Mouse (Mus musculus): ENCODE data around the gene Spock2. TPM values are rescaled to one million over a fixed set of nuclear protein-coding genes. Genes with fewer than 3 reads are reported as not detected.

Gene Spock2
- polyA plus RNA-seq, 1 experiment from 2014 or later, result 20.4 TPM

DNA sequence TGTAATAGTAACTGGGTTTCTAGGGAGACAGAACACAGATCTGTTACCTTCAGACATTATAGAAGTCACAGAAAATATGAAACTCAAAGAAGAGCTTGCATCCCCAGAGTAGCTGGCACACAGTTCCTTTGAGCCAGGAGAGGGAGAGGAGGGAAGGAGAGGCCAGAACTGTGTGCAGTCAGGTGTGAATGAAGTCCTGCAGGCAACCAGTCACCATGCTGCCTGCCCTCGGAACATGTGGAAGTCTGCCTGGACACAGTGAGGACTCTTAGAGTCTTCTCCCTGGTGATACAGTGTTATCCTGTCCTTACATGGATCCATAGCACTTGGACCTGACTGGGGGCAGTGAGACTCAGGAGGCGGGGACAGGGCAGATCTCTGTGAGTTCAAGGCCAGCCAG, 13.7 kb upstream of the Spock2 start:
- Histone ChIP-seq H3K27ac (no peak overlapping the region), H3K4me1 (replicated peaks) (peaks cover 12% of the 10 kb centered on the region; the same call in 1 of the 2 replicates), H3K27me3 (ENCODE audit: insufficient read depth, poor library complexity, severe bottlenecking) (peaks cover 3% of the 10 kb centered on the region; the same call in 1 of the 2 replicates), H3K36me3 (no peaks in the 10 kb centered on the region), H3K4me3 (no peak overlapping the region), H3K9me3 (no peaks in the 10 kb centered on the region)
- 70% methylated on average over 2 of the region's 2 CpGs for WGBS
- DNase-seq (ENCODE audit: low spot score), result no peak

DNA sequence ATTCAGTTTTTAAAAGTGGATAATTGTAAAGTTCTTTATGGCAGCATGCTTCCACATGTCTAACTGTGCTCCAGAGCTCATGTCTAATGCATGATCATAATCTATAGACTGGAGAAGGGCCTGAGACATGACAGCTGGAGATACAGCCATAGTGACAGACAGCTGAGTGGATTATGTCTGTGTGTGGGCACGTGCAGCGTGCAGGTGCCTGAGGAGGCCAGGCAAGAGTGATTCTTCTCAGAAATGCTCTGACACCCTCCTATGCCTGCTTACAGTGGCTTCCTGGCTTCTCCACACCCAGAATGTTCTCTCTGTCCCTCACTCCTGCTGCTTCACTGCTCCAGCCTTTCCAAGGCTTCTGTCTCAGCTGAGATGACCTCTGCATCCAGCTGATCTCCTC, 12.3 kb upstream of the Spock2 start:
- Histone ChIP-seq H3K4me1 (replicated peaks) (peaks cover 12% of the 10 kb centered on the region; the same call in 1 of the 2 replicates), H3K4me3 (no peak overlapping the region), H3K36me3 (0 out of 2 replicates have a peak, but pooled peaks cover 6% of the 10 kb centered on the region), H3K9me3 (no peaks in the 10 kb centered on the region), H3K27ac (no peak overlapping the region), H3K27me3 (ENCODE audit: insufficient read depth, poor library complexity, severe bottlenecking) (peaks cover 3% of the 10 kb centered on the region; the same call in 1 of the 2 replicates)
- whole genome bisulfite sequencing, result 84% methylated on average over 2 of the region's 2 CpGs
- no peak for DNase-seq (ENCODE audit: low spot score)

DNA sequence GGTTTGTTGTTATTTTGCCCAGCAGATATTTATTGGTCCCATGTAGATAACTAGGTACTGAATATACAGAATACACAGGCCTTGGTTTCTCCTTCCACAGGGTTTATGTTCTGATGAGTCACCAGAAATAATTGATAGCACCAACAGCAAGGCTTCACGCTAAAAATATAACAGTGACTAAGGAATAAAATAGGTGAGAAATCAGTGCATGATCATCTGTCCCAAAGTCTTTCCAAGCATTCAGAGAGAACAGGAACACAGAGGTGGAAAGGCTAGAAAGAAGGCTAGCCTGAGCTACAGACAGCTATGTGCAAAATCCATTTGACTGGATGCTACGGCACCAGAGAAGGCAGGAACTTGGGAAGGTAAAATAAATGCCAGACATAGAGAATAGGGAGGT, 10.5 kb upstream of the Spock2 start:
- H3K27ac ChIP-seq, result no peak overlapping the region
- H3K27me3 ChIP-seq (ENCODE audit: insufficient read depth, poor library complexity, severe bottlenecking), result peaks cover 3% of the 10 kb centered on the region; the same call in 1 of the 2 replicates
- no peak overlapping the region for H3K4me3 ChIP-seq
- WGBS, result 98% methylated on average over 2 of the region's 2 CpGs
- peaks cover 12% of the 10 kb centered on the region; the same call in 1 of the 2 replicates for H3K4me1 ChIP-seq (replicated peaks)
- H3K9me3 ChIP-seq, result no peaks in the 10 kb centered on the region
- H3K36me3 ChIP-seq, result 0 out of 2 replicates have a peak, but pooled peaks cover 8% of the 10 kb centered on the region
- DNase-seq (ENCODE audit: low spot score), result no peak

DNA sequence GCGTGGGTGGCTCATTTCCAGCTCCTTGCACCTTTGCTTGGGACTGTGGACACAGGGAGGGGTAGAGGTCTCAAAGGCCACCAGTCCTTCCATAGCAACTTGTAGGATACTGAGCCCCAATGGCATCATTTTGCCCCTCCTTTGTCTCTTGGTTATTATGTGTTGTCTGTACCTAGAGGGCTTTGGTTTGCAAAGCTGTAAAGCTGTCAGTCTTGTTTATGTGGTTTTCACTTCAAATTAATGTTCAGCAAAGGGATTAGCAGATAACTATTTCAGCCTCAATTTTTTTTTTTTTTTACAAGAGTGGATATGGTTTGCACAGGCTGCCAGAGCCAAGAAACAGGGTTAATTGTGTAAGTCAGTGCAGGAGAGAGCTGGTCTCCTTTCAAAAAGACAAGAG, 9.7 kb upstream of the Spock2 start:
- DNase-seq (ENCODE audit: low spot score), result no peak
- Histone ChIP-seq H3K27ac (no peak overlapping the region), H3K27me3 (ENCODE audit: insufficient read depth, poor library complexity, severe bottlenecking) (peaks cover 3% of the 10 kb centered on the region; the same call in 1 of the 2 replicates), H3K9me3 (no peaks in the 10 kb centered on the region), H3K4me1 (replicated peaks) (peaks cover 8% of the 10 kb centered on the region; the same call in 1 of the 2 replicates), H3K36me3 (0 out of 2 replicates have a peak, but pooled peaks cover 8% of the 10 kb centered on the region), H3K4me3 (no peak overlapping the region)
- 67% methylated on average over 1 of the region's 1 CpGs for WGBS

DNA sequence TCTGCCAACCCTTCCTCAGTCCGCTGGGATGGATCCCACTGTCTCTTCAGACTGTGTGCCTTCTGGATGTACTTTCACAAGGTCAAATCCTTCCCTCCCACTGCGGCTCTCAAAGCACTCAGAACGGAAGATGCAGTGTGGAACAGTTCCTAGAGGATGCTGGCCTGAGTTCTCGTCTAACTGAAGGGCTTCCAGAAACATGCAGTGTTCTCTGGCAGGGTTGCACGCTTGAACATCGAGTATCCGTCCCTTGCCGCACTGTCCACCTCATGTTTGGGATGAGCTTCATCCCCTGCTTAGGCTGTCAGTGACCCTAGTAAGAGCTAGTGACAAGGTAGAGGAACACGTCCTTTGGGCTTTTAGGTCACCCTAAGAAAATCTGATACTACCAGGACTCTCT, 8.9 kb upstream of the Spock2 start:
- Histone ChIP-seq H3K27me3 (ENCODE audit: insufficient read depth, poor library complexity, severe bottlenecking) (peaks cover 3% of the 10 kb centered on the region; the same call in 1 of the 2 replicates), H3K36me3 (0 out of 2 replicates have a peak, but pooled peaks cover 8% of the 10 kb centered on the region), H3K4me1 (replicated peaks) (0 out of 2 replicates have a peak, but pooled peaks cover 5% of the 10 kb centered on the region), H3K9me3 (no peaks in the 10 kb centered on the region), H3K27ac (no peak overlapping the region), H3K4me3 (no peak overlapping the region)
- no peak for DNase-seq (ENCODE audit: low spot score)
- WGBS, result 89% methylated on average over 9 of the region's 9 CpGs

DNA sequence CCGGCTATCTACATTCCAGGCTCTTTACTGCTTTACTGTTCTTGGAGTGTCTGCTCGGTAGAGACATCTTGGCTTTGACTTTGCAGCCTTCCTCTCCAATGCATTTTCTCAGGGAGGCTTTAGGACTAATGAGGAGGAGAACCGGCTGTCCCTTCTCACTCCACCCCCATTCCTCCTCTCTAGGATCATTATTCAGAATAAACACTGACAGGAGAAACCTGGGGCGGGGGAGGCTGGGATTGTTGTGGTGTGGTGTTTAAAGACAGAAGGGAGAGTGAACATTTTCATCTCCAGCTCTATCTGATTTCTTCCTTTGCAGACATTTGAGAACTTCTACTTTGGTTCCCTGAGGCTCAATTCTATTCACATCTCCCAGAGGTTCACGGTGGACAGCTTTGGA, 8.2 kb upstream of the Spock2 start:
- peaks cover 3% of the 10 kb centered on the region; the same call in 1 of the 2 replicates for H3K27me3 ChIP-seq (ENCODE audit: insufficient read depth, poor library complexity, severe bottlenecking)
- WGBS, result 89% methylated on average over 5 of the region's 5 CpGs

DNA sequence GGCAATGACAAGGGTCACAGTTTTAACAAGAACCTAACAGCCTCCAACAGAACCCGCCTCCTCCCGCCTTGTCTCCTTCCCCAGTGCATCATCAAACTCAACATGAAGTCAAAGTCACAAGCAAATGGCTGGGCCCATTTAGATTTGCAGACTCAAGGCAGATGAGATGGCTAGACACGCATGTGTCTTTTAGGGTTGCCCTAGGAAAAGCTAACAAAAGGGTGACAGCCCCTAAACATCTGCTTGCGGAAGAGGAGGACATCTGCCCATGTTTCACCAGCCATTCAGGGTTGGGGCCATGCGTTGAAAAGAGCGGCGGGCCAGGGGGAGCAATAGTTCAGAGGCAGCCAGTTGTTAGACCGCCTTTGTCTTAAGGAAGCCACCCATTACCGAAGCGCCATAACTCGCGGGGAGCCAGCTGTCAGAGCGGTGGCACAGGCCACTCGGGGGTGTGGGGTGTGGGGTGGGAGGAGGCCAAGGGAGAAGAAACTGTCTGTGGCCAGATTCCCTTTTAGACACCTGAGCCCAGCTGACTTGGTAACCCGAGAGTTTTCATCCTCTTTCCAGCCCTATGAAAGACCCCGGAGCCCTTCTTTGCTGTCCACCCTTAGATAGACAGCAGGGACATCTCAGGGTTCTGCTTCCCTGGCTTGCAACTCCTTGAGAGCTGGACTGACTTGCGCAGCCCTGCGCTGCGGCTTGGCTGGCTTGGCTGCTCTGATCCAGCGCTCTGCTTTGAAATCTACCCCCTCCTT, 451 bp upstream of the Spock2 start:
- DNase-seq (ENCODE audit: low spot score), result peak; percentile 50
- peak overlapping the region; percentile 89 for H3K27ac ChIP-seq
- peaks cover 66% of the 10 kb centered on the region for H3K27me3 ChIP-seq (ENCODE audit: insufficient read depth, poor library complexity, severe bottlenecking)
- peak overlapping the region; percentile 71 for H3K4me3 ChIP-seq
- 12% methylated on average over 20 of the region's 20 CpGs for WGBS
- no peaks in the 10 kb centered on the region for H3K36me3 ChIP-seq
- H3K9me3 ChIP-seq, result no peaks in the 10 kb centered on the region
- peaks cover 49% of the 10 kb centered on the region for H3K4me1 ChIP-seq (replicated peaks)

More for the DNA sequence above, 8.2 kb upstream of the Spock2 start:
- Histone ChIP-seq H3K27ac (no peak overlapping the region), H3K4me1 (replicated peaks) (0 out of 2 replicates have a peak, but pooled peaks cover 5% of the 10 kb centered on the region), H3K4me3 (no peak overlapping the region), H3K9me3 (no peaks in the 10 kb centered on the region), H3K36me3 (0 out of 2 replicates have a peak, but pooled peaks cover 8% of the 10 kb centered on the region)
- DNase-seq (ENCODE audit: low spot score), result no peak

DNA sequence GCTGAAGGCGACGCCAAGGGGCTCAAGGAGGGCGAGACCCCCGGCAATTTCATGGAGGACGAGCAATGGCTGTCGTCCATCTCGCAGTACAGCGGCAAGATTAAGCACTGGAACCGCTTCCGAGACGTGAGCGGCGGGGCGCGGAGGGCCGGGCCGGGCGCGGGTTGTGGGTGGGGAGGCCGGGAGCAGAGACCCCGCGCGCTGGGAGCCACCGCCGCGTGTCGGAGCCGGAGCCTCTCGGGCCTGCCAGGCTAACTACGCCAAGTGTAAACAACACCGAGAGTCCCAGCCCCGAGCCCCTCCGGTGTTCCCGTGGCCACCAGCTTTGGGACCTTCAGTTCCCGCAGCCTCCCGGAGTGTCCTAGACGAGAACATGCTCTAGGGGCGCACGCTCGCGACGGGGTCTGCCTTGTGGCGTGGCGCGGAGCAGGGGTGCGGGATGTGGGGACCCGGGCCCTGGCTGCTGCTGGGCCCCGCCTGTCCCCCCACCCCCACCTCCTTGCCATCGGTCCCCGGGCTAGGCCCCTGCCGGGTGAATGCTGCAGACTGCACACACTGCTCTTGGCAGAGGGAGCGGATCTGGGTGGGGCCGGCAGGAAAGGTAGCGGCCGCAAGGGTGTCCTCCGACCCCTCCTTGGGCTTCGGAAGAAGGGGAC, 640 bp downstream of the Spock2 start:
- under 1% methylated on average over 57 of the region's 57 CpGs for WGBS
- Histone ChIP-seq H3K36me3 (no peaks in the 10 kb centered on the region), H3K4me1 (replicated peaks) (peaks cover 49% of the 10 kb centered on the region), H3K4me3 (peak overlapping the region; percentile 71), H3K27me3 (ENCODE audit: insufficient read depth, poor library complexity, severe bottlenecking) (peaks cover 75% of the 10 kb centered on the region), H3K27ac (peak overlapping the region; percentile 89), H3K9me3 (no peaks in the 10 kb centered on the region)
- peak; percentile 76 for DNase-seq (ENCODE audit: low spot score)

DNA sequence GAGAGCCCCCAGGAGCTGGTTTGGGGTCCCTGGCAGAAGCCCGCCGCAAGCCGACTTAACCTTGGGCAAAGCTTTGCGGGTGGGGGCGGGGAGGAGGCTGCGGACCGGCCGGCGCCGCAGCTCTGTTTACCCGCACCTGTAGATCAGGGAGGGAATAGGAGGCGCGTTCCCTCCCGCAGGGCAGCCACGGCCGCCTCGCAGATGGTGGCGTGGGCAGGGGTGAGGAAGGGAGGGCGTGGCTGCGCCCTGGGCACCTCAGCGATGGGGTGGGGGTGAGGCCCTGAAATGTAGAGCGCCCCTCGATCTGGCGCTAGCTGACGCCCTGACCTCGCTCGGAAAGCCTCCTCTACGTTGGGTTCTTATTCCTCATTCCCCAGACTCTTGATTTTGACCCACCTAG, 1.4 kb downstream of the Spock2 start:
- H3K36me3 ChIP-seq, result no peaks in the 10 kb centered on the region
- peak overlapping the region; percentile 71 for H3K4me3 ChIP-seq
- no peak for DNase-seq (ENCODE audit: low spot score)
- no peaks in the 10 kb centered on the region for H3K9me3 ChIP-seq
- peaks cover 49% of the 10 kb centered on the region for H3K4me1 ChIP-seq (replicated peaks)
- peak overlapping the region; percentile 89 for H3K27ac ChIP-seq
- WGBS, result under 1% methylated on average over 28 of the region's 28 CpGs
- H3K27me3 ChIP-seq (ENCODE audit: insufficient read depth, poor library complexity, severe bottlenecking), result peaks cover 75% of the 10 kb centered on the region

DNA sequence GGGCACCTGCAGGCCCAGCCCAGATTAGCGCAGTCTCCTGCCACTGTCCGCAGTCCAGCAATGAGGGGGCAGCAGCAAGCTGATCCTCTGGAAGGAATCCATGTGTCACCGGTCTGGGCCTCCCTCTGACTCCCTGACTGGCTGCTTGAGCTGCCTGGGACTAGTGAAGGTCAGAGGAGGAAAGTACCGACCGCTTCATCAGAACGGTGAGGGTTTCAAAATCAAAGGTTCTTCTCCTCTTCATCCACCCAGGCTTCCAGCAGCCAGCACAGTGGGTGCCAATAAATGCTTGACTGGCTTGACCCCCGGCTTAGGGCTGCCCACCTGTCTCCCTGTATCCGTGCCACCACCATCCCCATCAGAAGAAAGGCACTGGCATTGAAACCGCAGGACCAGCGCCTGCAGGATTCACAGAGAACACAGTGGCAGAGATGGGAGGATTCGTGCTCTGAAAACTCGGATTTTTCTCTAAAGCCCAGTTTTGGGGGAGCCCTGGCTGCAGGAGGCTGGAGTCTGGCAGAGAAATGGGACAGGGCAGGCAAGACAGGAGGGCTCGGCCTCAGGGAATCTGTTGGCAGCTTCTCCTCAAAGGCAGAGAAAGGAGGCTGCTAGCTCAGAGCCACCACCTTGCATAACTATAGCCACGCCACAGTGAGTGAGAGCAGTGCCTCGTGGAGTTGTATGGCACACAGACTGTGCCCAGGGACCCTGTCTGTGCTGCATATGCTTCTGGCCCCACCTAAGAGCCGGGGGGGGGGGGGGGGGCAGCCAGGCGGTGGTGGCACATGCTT, 2.5 kb downstream of the Spock2 start:
- H3K36me3 ChIP-seq, result no peaks in the 10 kb centered on the region
- DNase-seq (ENCODE audit: low spot score), result no peak
- H3K9me3 ChIP-seq, result no peaks in the 10 kb centered on the region
- peaks cover 75% of the 10 kb centered on the region for H3K27me3 ChIP-seq (ENCODE audit: insufficient read depth, poor library complexity, severe bottlenecking)
- peak overlapping the region; percentile 71; the same call in 1 of the 2 replicates for H3K4me3 ChIP-seq
- 34% methylated on average over 16 of the region's 17 CpGs for WGBS
- 0 out of 2 replicates have a peak overlapping the region, but pooled peaks have one; percentile 40 for H3K27ac ChIP-seq
- peaks cover 49% of the 10 kb centered on the region for H3K4me1 ChIP-seq (replicated peaks)

DNA sequence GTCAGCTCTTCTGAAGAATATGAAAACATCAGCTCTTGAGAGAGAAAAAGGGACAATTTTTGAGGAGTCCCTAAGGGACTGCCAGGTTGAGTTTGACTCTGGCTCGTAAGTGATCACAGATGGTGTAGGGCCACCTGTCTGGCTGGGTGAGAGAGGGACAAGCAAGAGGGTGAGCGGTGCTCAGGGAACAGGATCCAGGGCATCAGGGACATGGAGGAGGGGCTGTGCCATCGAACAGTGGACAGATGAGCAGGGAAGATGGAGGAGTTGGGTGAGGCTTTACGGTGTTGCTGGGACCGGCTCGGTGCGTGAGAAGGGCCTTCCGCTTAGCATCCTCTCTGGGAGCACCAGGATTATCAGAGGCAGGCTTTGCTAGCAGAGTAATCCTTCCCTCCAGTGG, 3.3 kb downstream of the Spock2 start:
- DNase-seq (ENCODE audit: low spot score), result no peak
- H3K9me3 ChIP-seq, result no peaks in the 10 kb centered on the region
- WGBS, result 81% methylated on average over 8 of the region's 8 CpGs
- H3K4me3 ChIP-seq, result 0 out of 2 replicates have a peak overlapping the region, but pooled peaks have one; percentile 0
- 0 out of 2 replicates have a peak, but pooled peaks cover 6% of the 10 kb centered on the region for H3K36me3 ChIP-seq
- peaks cover 47% of the 10 kb centered on the region for H3K4me1 ChIP-seq (replicated peaks)
- no peak overlapping the region for H3K27ac ChIP-seq
- H3K27me3 ChIP-seq (ENCODE audit: insufficient read depth, poor library complexity, severe bottlenecking), result peaks cover 71% of the 10 kb centered on the region

DNA sequence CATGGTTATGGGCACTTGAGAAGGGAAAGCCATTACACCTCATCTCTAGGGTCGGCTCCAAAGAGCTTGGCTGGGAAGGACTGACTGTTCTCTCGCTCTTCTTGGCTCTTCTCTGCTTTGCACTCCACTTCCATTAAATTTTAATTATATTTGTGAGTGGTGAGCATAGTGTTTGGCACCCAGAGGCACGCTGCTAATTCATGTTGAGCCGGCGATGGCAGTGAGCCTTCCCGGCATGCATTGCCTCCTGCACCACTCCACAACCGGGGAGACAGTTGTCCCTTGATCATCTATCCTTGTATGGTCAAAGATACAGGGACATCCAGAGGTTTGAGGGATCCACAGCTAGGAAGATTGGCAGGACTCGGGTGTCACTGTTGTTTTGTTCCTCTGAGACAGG, 4.0 kb downstream of the Spock2 start:
- Histone ChIP-seq H3K4me1 (replicated peaks) (peaks cover 44% of the 10 kb centered on the region), H3K27me3 (ENCODE audit: insufficient read depth, poor library complexity, severe bottlenecking) (peaks cover 64% of the 10 kb centered on the region), H3K9me3 (no peaks in the 10 kb centered on the region), H3K36me3 (0 out of 2 replicates have a peak, but pooled peaks cover 6% of the 10 kb centered on the region), H3K27ac (no peak overlapping the region), H3K4me3 (no peak overlapping the region)
- DNase-seq (ENCODE audit: low spot score), result no peak
- 84% methylated on average over 8 of the region's 8 CpGs for WGBS

Measured in hindbrain, embryonic 10.5 days (tissue).